Mouse (Mus musculus) T-helper 1 cell (primary cell): ENCODE data around the gene Fis1.

Experiments used
- in situ Hi-C: fragments of 300-600 bp; cut with MboI, MseI; formaldehyde crosslinking; loops from one replicate; pipeline ENCODE4 v1.15.1; 2025; ENCODE audit warnings: high pct_unique_total_duplicates

Fis1 gene

GRCm38 (mm10) chr5:136967592-136967991 is 14.5 kb downstream of the Fis1 start:
- in situ Hi-C loops: no loop called here

DNA sequence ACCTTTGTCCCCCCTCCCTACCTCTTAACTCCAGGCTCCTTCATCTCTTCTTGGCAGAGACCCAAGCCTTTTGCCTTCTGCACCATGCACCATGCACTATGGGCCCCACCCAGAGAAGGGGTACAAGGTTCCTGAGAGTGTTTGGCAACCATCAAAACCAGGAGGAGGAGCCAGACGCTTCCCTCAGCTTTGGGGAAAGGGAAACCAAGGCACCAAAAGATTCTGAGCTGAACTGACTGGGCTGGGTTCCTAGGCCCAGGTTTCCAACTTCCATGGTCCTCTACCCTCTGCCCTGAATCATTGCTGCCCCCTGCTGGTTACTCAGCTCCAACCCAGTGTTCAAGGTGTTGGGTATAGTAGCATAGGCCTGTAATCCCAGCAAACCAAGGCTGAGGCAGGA is 17.6 kb downstream of the Fis1 start:
- in situ Hi-C loops: loop anchor here (5.0 kb wide), 1 partner anchor 43 kb away; no protein-coding TSS in a partner anchor

DNA sequence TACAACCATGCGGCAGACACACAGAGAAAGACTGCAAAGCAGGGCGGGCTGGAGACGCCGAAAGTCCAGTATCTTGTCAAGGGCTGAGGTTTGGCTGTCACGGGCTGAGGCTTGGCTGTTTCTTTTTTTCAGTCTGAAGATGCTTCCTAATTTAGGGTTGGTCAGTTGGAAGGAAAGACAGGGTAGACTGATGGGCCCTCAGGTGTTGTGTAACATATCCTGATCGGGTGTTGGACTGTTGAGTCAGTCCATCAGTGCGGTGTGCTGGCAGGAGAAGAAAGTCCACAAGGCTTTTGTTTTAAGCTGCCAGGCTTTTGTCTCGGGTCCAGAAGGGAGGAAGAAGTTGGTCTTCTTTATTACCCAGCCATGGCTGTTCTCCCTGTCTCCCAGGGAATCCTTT is 20.6 kb downstream of the Fis1 start:
- in situ Hi-C loops: loop anchor here (5.0 kb wide), 1 partner anchor 46 kb away; no protein-coding TSS in a partner anchor

DNA sequence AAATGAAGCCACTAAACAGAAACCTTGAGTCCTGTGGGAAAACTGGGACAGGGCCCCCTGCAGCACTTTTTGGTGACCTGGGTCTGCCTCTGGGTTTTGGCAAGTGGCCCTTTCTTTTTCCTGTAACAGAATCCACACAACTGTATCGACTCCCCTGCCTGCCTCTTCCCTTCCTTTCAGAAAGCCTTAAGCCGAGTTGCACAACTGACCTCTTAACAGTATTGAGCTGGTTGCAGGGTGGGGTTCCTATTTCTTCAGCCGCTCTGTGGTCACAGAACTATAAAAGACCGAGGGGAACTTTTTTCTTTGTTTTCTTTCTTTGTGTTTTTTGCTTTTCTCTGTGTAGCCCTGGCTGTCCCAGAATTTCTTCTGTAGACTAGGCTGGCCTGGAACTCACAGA is 24.7 kb downstream of the Fis1 start:
- in situ Hi-C loops: no loop called here

GRCm38 (mm10) chr5:136979762-136980161 is 26.7 kb downstream of the Fis1 start:
- in situ Hi-C loops: no loop called here

GRCm38 (mm10) chr5:136980974-136981373 is 27.9 kb downstream of the Fis1 start:
- in situ Hi-C loops: no loop called here

GRCm38 (mm10) chr5:136982338-136982930 is 29.4 kb downstream of the Fis1 start:
- in situ Hi-C loops: no loop called here

- in situ Hi-C loops: no loop called here
These were observed 31.8 kb downstream of the Fis1 start for GRCm38 (mm10) chr5:136984828-136985227.

GRCm38 (mm10) chr5:136986695-136987137 is 33.6 kb downstream of the Fis1 start, which contains the start of gene Plod3:
TSS of gene Plod3 (plus strand) at chr5:136987019.
- in situ Hi-C loops: no loop called here

DNA sequence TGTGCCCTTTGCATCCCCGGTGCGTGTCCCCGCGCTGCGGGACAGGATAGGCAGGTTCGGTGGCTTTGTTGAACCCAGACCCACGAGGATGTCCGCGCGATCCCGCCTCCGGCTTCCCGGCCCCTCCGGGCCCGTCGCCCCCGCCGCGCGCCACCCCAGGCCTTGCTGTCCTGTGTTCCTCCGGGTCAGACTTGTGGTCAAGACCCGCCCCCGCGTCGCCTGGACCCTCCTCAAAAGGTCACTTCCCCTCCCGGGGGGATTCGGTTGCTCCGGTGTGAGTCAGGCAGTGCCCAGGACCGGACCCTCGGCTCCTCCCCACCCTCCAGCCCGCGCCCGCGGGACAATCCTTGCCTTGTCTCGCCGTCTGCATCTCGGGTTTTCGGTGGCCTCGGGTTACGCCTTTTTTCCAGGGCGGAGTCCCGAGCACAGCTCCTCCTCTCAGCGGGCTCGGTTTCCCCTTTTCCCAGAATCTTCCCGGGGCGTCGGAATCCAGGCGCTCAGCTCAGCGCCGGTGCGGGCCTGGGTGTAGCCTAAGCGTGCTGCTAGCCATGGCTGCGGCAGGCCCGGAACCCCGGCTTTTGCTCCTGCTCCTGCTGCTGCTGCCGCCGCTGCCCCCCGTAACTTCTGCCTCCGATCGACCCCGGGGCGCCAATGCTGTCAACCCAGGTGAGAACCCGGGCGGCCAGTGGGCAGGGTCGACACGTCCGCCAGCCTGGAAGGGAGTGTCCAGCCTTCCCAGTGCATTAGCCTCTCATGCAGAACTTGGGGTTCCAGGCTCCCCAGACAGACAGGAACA is 34.3 kb downstream of the Fis1 start:
- in situ Hi-C loops: no loop called here

- in situ Hi-C loops: no loop called here
These were observed 34.8 kb downstream of the Fis1 start, which contains the start of gene Znhit1 for GRCm38 (mm10) chr5:136987934-136988271. TSS of gene Znhit1 (minus strand) at chr5:136988021.

DNA sequence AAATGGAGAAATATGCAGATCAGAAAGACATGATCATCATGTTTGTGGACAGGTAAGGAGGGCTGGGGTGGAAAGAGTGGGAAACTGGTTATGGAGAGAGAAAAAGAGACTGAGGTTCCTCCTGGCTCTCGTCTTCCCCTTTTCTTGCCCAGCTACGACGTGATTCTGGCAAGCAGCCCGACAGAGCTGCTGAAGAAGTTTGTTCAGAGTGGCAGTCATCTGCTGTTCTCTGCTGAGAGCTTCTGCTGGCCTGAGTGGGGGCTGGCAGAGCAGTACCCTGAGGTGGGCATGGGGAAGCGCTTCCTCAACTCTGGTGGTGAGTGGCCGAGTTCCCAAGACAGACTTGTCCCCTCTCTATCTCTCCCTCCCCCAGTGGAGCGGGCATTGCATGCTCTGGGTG is 35.3 kb downstream of the Fis1 start:
- in situ Hi-C loops: no loop called here

DNA sequence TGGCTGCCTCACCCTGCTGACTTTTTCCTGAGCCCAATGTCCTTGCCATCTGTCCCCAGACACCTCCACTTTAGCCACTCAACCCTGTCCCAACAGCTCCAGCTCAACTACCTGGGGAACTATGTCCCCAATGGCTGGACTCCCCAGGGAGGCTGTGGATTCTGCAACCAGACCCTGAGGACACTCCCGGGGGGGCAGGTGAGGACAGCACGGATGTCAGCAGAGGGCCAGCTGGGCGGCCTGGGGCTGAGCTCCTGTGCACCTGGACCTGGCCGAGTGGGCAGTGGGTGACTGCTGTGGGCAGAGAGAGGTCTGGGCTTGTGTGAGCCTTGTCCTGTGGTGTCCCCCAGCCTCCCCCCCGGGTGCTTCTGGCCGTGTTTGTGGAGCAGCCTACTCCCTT is 36.7 kb downstream of the Fis1 start:
- in situ Hi-C loops: no loop called here

GRCm38 (mm10) chr5:136999449-136999848 is 46.4 kb downstream of the Fis1 start:
- in situ Hi-C loops: no loop called here

GRCm38 (mm10) chr5:137000612-137001011 is 47.5 kb downstream of the Fis1 start:
- in situ Hi-C loops: no loop called here

DNA sequence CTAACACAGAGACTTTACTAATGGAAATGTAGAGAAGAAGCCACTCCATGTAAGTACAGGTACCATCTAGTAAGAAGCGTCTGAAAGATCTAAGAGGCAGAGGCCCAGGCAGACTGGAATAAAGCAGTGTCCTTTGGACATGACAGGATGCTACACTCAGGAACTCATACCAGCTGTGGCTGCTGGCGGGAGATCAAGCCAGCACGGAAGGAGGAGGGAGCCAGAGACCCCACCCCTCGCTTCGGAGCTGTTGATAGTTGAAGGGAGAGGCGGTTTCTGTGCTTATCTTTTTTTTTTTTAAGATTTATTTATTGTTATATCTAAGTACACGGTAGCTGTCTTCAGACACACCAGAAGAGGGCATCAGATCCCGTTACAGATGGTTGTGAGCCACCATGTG is 54.2 kb downstream of the Fis1 start:
- in situ Hi-C loops: no loop called here

GRCm38 (mm10) chr5:137009988-137010387 is 56.9 kb downstream of the Fis1 start:
- in situ Hi-C loops: no loop called here

GRCm38 (mm10) chr5:137012401-137012950 is 59.4 kb downstream of the Fis1 start:
- in situ Hi-C loops: no loop called here
